8 mouse cellular contexts compared by ENCODE assay signal in the genomic region with DNA sequence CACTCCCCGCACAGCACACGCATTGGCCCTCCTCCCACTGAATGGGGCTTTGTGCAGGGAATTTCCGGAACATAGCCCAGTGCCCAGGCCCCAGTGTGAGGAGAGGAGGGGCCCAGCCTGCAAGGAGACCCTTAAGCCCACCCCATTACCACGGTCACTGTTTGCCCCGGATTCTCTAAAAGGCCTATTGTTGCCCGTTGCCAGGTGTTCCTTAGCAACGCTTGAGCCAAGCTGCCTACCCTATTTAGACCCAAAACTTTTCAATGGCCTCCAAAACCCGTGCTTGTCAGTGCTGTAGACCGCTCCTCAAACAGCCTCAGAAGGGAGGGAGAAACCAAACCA. TPM values are rescaled to one million over a fixed set of nuclear protein-coding genes. Genes with fewer than 3 reads are reported as not detected.
DNase-seq lines count a peak whose midpoint lies in the region; ATAC-seq and TF ChIP-seq lines count a peak whose summit lies in the region.

No protein-coding gene starts in this region.

- H3K9ac ChIP-seq in embryonic facial prominence, embryonic 13.5 days: no peak overlapping the region
- H3K9ac ChIP-seq in midbrain, embryonic 13.5 days (replicated peaks): no peak overlapping the region

- 0 out of 2 replicates have a peak overlapping the region, but pooled peaks have one; percentile 18 for H3K4me3 ChIP-seq in heart, embryonic 10.5 days
- peak overlapping the region; percentile 26 for H3K4me3 ChIP-seq in embryonic facial prominence, embryonic 13.5 days
- no peak overlapping the region for H3K4me3 ChIP-seq in layer of hippocampus, adult 2 months
- H3K4me3 ChIP-seq in midbrain, embryonic 13.5 days (replicated peaks): no peak overlapping the region

- intact Hi-C loops in heart, postnatal 14 days (cut with DNase I): no loop called here

- peak; percentile 87 for ATAC-seq in embryonic facial prominence, embryonic 13.5 days (ENCODE audit: insufficient number of reproducible peaks, insufficient read depth, low FRiP score, low TSS enrichment, low read depth)
- peak; percentile 99 for ATAC-seq in midbrain, embryonic 13.5 days

- no peak for DNase-seq in heart, embryonic 10.5 days (ENCODE audit: low spot score)
- no peak for DNase-seq in heart, postnatal 14 days
- DNase-seq in layer of hippocampus, adult 2 months (ENCODE audit: low spot score in 2 of 2): peak; percentile 61 to 78
- DNase-seq in spleen, postnatal 10 days (ENCODE audit: low spot score in 2 of 2): no peak
- DNase-seq in c-Kit-positive CD71-positive TER-119-positive erythroid progenitor cells, embryonic 14.5 days (ENCODE audit: low spot score): no peak
- no peak for DNase-seq in gastrocnemius, adult 8-10 months (ENCODE audit: low spot score in 2 of 2)

- no peaks in the 10 kb centered on the region for H3K36me3 ChIP-seq in heart, embryonic 10.5 days
- no peaks in the 10 kb centered on the region for H3K36me3 ChIP-seq in embryonic facial prominence, embryonic 13.5 days
- no peaks in the 10 kb centered on the region for H3K36me3 ChIP-seq in midbrain, embryonic 13.5 days

- peak overlapping the region; percentile 55 for H3K4me2 ChIP-seq in embryonic facial prominence, embryonic 13.5 days
- H3K4me2 ChIP-seq in midbrain, embryonic 13.5 days (replicated peaks): peak overlapping the region; percentile 32

- H3K4me1 ChIP-seq in heart, embryonic 10.5 days: no peaks in the 10 kb centered on the region
- H3K4me1 ChIP-seq in embryonic facial prominence, embryonic 13.5 days: peaks cover 15% of the 10 kb centered on the region
- peaks cover 35% of the 10 kb centered on the region for H3K4me1 ChIP-seq in midbrain, embryonic 13.5 days (replicated peaks)

- 5% methylated on average over 9 of the region's 9 CpGs for WGBS in heart, embryonic 10.5 days
- 2% methylated on average over 9 of the region's 9 CpGs for WGBS in embryonic facial prominence, embryonic 13.5 days
- under 1% methylated on average over 9 of the region's 9 CpGs for WGBS in midbrain, embryonic 13.5 days

- no peak for TF ChIP-seq CTCF in layer of hippocampus, adult 2 months (conservative IDR thresholded peaks at IDR 0.05)

- no peak overlapping the region for H3K27ac ChIP-seq in heart, embryonic 10.5 days
- no peak overlapping the region for H3K27ac ChIP-seq in embryonic facial prominence, embryonic 13.5 days
- no peak overlapping the region for H3K27ac ChIP-seq in layer of hippocampus, adult 2 months
- H3K27ac ChIP-seq in midbrain, embryonic 13.5 days: peak overlapping the region; percentile 77; the same call in 1 of the 2 replicates

- no peaks in the 10 kb centered on the region for H3K27me3 ChIP-seq in heart, embryonic 10.5 days (ENCODE audit: insufficient read depth, poor library complexity, severe bottlenecking)
- no peaks in the 10 kb centered on the region for H3K27me3 ChIP-seq in embryonic facial prominence, embryonic 13.5 days
- no peaks in the 10 kb centered on the region for H3K27me3 ChIP-seq in midbrain, embryonic 13.5 days

- H3K9me3 ChIP-seq in heart, embryonic 10.5 days: no peaks in the 10 kb centered on the region
- no peaks in the 10 kb centered on the region for H3K9me3 ChIP-seq in embryonic facial prominence, embryonic 13.5 days
- H3K9me3 ChIP-seq in midbrain, embryonic 13.5 days: no peaks in the 10 kb centered on the region

RNA-seq across cellular contexts. Expression of gene Ascl1, which starts 45.7 kb away (rescaled TPM):
- polyA plus RNA-seq in heart, embryonic 10.5 days (2016; fragmentation: Nextera tagmentation; extraction: Ambion mirVana): 0.92 TPM in 1 of 2 replicates, not detected in the other
- under 1 TPM in 1 of 2 experiments, not detected in 1; 0.17 TPM for total RNA-seq in heart, postnatal 14 days (2021)
- polyA plus RNA-seq in embryonic facial prominence, embryonic 13.5 days (2015; fragmentation: Nextera tagmentation; extraction: Ambion mirVana): 1.4 and 1.8 TPM in 2 replicates
- 1 to 10 TPM; 6.0 to 6.9 TPM for total RNA-seq in layer of hippocampus, adult 2 months (2021)
- 33.3 and 53.1 TPM in 2 replicates for polyA plus RNA-seq in midbrain, embryonic 13.5 days (2015; fragmentation: Nextera tagmentation; extraction: Ambion mirVana)
- not detected for total RNA-seq in gastrocnemius, adult 8-10 months (2022)

Comparison
In these comparisons a context has a peak if more than half of its experiments do, and no peak if none do; other contexts are left out.
1. DNase-seq: peak in layer of hippocampus, adult 2 months (2 of 2); none in heart, embryonic 10.5 days (single experiment), heart, postnatal 14 days (0 of 2), spleen, postnatal 10 days (0 of 2), c-Kit-positive CD71-positive TER-119-positive erythroid progenitor cells, embryonic 14.5 days (single experiment) and gastrocnemius, adult 8-10 months (0 of 2).
2. H3K4me3 ChIP-seq: peak in heart, embryonic 10.5 days (single experiment) and embryonic facial prominence, embryonic 13.5 days (single experiment); none in layer of hippocampus, adult 2 months (single experiment) and midbrain, embryonic 13.5 days (single experiment).
3. RNA of gene Ascl1, which starts 45.7 kb away (total RNA-seq): 6.0 to 6.9 TPM in layer of hippocampus, adult 2 months; 0.17 TPM in heart, postnatal 14 days and not detected in gastrocnemius, adult 8-10 months; every median in the first group is over 4 times any median in the second.